ENCODE assay signal across 15 mouse cellular contexts in the genomic region with DNA sequence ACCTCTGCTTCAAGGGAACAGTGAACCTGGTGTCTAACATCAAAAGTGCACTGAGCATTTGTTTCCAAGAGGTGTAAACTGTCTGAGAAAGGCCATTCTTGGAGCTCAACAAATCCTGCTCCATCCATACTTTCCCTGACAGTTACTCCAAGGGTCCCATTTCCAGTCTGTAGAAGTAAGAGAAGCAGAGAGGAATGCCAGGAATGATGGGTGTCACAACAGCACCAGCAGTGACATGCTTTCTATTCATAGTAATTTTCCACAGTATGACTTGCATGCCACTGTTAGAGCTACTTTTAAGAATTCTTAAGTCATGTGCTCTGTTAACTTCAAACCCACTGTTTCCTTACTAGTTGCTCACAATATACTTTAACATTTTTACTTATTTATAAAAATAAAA.
"Had no signal": no experiment of that assay in that cellular context is flagged by ENCODE, and none has a peak within 500 bp of the region (broad histone marks: within the 10 kb centered on the region; RNA-seq: fewer than 3 reads in every experiment).

No protein-coding gene starts in this region.

- H3K9ac ChIP-seq: limb, embryonic 12.5 days; liver, embryonic 13.5 days; liver, postnatal 0 days; lung, embryonic 15.5 days; midbrain, embryonic 12.5 days; neural tube, embryonic 13.5 days; stomach, embryonic 15.5 days had no signal

- H3K9me3 ChIP-seq: limb, embryonic 12.5 days; liver, embryonic 13.5 days; lung, embryonic 15.5 days; midbrain, embryonic 12.5 days; neural tube, embryonic 13.5 days; stomach, embryonic 15.5 days had no signal

- H3K4me2 ChIP-seq: limb, embryonic 12.5 days; liver, embryonic 13.5 days; lung, embryonic 15.5 days; midbrain, embryonic 12.5 days; neural tube, embryonic 13.5 days; stomach, embryonic 15.5 days had no signal

- DNase-seq: kidney, postnatal 36 days; layer of hippocampus, adult 9-11 months; liver; liver, embryonic 13.5 days; liver, postnatal 0 days; right cerebral cortex, postnatal 14 days; thymus, adult 2 months; thymus, postnatal 36 days had no signal

- H3K4me1 ChIP-seq: limb, embryonic 12.5 days; liver, embryonic 13.5 days; lung, embryonic 15.5 days; midbrain, embryonic 12.5 days; neural tube, embryonic 13.5 days; stomach, embryonic 15.5 days had no signal

- H3K27ac ChIP-seq: kidney, postnatal 0 days; limb, embryonic 12.5 days; liver, embryonic 13.5 days; lung, embryonic 15.5 days; midbrain, embryonic 12.5 days; neural tube, embryonic 13.5 days; stomach, embryonic 15.5 days had no signal

- H3K36me3 ChIP-seq: limb, embryonic 12.5 days; liver, embryonic 13.5 days; lung, embryonic 15.5 days; midbrain, embryonic 12.5 days; neural tube, embryonic 13.5 days; stomach, embryonic 15.5 days had no signal

- H3K27me3 ChIP-seq: limb, embryonic 12.5 days; liver, embryonic 13.5 days; lung, embryonic 15.5 days; midbrain, embryonic 12.5 days; neural tube, embryonic 13.5 days; stomach, embryonic 15.5 days had no signal

- ATAC-seq: liver, postnatal 0 days; midbrain, embryonic 16.5 days had no signal

- H3K4me3 ChIP-seq: limb, embryonic 12.5 days; liver, embryonic 13.5 days; lung, embryonic 15.5 days; midbrain, embryonic 12.5 days; neural tube, embryonic 13.5 days; stomach, embryonic 15.5 days had no signal
